Comparison of ENCODE assay signal across 8 mouse cellular contexts in the genomic region with DNA sequence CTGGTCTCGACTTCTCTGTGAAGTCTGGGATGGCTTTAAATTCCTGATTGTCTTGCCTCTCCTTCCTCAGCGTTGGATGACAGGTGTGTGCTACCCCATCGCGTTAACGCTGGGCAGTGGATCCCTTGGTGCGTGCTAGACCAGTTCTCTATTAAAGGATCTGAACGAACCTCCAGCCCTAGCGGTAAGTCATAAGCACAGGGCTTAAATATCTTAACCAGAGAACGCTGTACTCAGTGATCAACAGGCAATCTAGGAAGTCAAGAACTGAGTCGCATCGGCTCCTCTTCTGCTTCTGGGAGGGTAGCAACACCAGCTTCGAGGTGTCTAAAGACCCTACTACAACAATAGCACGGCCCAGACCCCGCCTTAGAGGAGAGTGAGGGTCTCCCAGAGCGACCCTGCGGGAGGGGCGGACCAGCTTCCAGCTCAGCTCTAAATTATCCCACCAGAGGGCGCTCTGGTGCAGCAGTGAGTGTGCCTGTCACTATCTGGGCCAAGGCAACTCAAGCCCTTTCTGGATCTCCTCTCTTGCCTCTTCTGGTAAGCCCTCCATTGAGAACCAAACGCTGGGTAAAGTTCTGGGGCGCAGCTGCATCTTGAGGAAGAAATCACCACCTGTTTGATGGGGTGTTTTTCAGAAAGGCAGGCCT. TPM values are rescaled to one million over a fixed set of nuclear protein-coding genes. Genes with fewer than 3 reads are reported as not detected.
DNase-seq lines count a peak whose midpoint lies in the region; ATAC-seq and TF ChIP-seq lines count a peak whose summit lies in the region.

No protein-coding gene starts in this region.

- peak; percentile 86 to 88 for DNase-seq in B cell, adult 2 months
- DNase-seq in kidney, postnatal 0 days (ENCODE audit: low spot score), result peak; percentile 87
- peak; percentile 88 for DNase-seq in neural tube, embryonic 11.5 days (ENCODE audit: low spot score)

- no peaks in the 10 kb centered on the region for H3K36me3 ChIP-seq in embryonic facial prominence, embryonic 15.5 days
- H3K36me3 ChIP-seq in heart, embryonic 14.5 days (ENCODE audit: control insufficient read depth, insufficient read depth, low read length), result no peaks in the 10 kb centered on the region
- H3K36me3 ChIP-seq in kidney, postnatal 0 days (ENCODE audit: insufficient read depth, low read length), result no peaks in the 10 kb centered on the region
- H3K36me3 ChIP-seq in liver, embryonic 15.5 days (replicated peaks), result no peaks in the 10 kb centered on the region
- H3K36me3 ChIP-seq in neural tube, embryonic 11.5 days (ENCODE audit: control insufficient read depth, insufficient read depth, low read length), result no peaks in the 10 kb centered on the region
- H3K36me3 ChIP-seq in stomach, embryonic 16.5 days (ENCODE audit: control insufficient read depth, insufficient read depth, low read length), result no peaks in the 10 kb centered on the region

- no peaks in the 10 kb centered on the region for H3K9me3 ChIP-seq in embryonic facial prominence, embryonic 15.5 days (replicated peaks)
- no peaks in the 10 kb centered on the region for H3K9me3 ChIP-seq in heart, embryonic 14.5 days (ENCODE audit: control insufficient read depth, low read length)
- H3K9me3 ChIP-seq in kidney, postnatal 0 days (replicated peaks; ENCODE audit: low read length), result no peaks in the 10 kb centered on the region
- H3K9me3 ChIP-seq in liver, embryonic 15.5 days (replicated peaks), result no peaks in the 10 kb centered on the region
- no peaks in the 10 kb centered on the region for H3K9me3 ChIP-seq in neural tube, embryonic 11.5 days (ENCODE audit: control insufficient read depth, low read length)
- no peaks in the 10 kb centered on the region for H3K9me3 ChIP-seq in stomach, embryonic 16.5 days (replicated peaks; ENCODE audit: control insufficient read depth, low read length)

- WGBS in bone marrow, adult 2 months, result 3% methylated on average over 20 of the region's 20 CpGs
- 3% methylated on average over 20 of the region's 20 CpGs for WGBS in embryonic facial prominence, embryonic 15.5 days
- WGBS in heart, embryonic 14.5 days, result 4% methylated on average over 20 of the region's 20 CpGs
- 3% methylated on average over 20 of the region's 20 CpGs for WGBS in kidney, postnatal 0 days
- 3% methylated on average over 20 of the region's 20 CpGs for WGBS in liver, embryonic 15.5 days (ENCODE audit: insufficient replicate concordance)
- WGBS in neural tube, embryonic 11.5 days, result 4% methylated on average over 20 of the region's 20 CpGs
- 3% methylated on average over 20 of the region's 20 CpGs for whole genome bisulfite sequencing in stomach, embryonic 16.5 days

- no peaks in the 10 kb centered on the region; the same call in 1 of the 2 replicates for H3K4me1 ChIP-seq in bone marrow, adult 2 months (ENCODE audit: control insufficient read depth, insufficient read depth, low read length)
- peaks cover 22% of the 10 kb centered on the region; the same call in 1 of the 2 replicates for H3K4me1 ChIP-seq in embryonic facial prominence, embryonic 15.5 days
- H3K4me1 ChIP-seq in heart, embryonic 14.5 days (ENCODE audit: control insufficient read depth in 2 of 2, insufficient read depth in 2 of 2, low read length in 2 of 2), result peaks cover 13 to 22% of the 10 kb centered on the region in 2 experiments
- no peaks in the 10 kb centered on the region for H3K4me1 ChIP-seq in kidney, postnatal 0 days (replicated peaks; ENCODE audit: insufficient read depth, low read length)
- peaks cover 28% of the 10 kb centered on the region for H3K4me1 ChIP-seq in liver, embryonic 15.5 days (replicated peaks)
- no peaks in the 10 kb centered on the region for H3K4me1 ChIP-seq in neural tube, embryonic 11.5 days (ENCODE audit: control insufficient read depth, insufficient read depth, low read length)
- peaks cover 11% of the 10 kb centered on the region; the same call in 1 of the 2 replicates for H3K4me1 ChIP-seq in stomach, embryonic 16.5 days (ENCODE audit: control insufficient read depth, insufficient read depth, low read length)

- TF ChIP-seq POLR2A in bone marrow, adult 2 months (IDR thresholded peaks at IDR 0.05; ENCODE audit: borderline replicate concordance, control insufficient read depth, low read depth, low read length), result no peak

- peaks cover 9% of the 10 kb centered on the region for H3K27me3 ChIP-seq in embryonic facial prominence, embryonic 15.5 days
- H3K27me3 ChIP-seq in heart, embryonic 14.5 days (ENCODE audit: control insufficient read depth, insufficient read depth, low read length), result no peaks in the 10 kb centered on the region
- H3K27me3 ChIP-seq in kidney, postnatal 0 days (ENCODE audit: insufficient read depth, low read length), result no peaks in the 10 kb centered on the region
- H3K27me3 ChIP-seq in liver, embryonic 15.5 days, result peaks cover 21% of the 10 kb centered on the region
- H3K27me3 ChIP-seq in neural tube, embryonic 11.5 days (ENCODE audit: control insufficient read depth, insufficient read depth, low read length), result peaks cover 4% of the 10 kb centered on the region; the same call in 1 of the 2 replicates
- no peaks in the 10 kb centered on the region for H3K27me3 ChIP-seq in stomach, embryonic 16.5 days (ENCODE audit: control insufficient read depth, insufficient read depth, low read length)

- H3K9ac ChIP-seq in embryonic facial prominence, embryonic 15.5 days, result peak overlapping the region; percentile 21; the same call in 1 of the 2 replicates
- peak overlapping the region; percentile 64 for H3K9ac ChIP-seq in heart, embryonic 14.5 days (ENCODE audit: low read length)
- peak overlapping the region; percentile 55 for H3K9ac ChIP-seq in kidney, postnatal 0 days (ENCODE audit: low read depth, low read length)
- H3K9ac ChIP-seq in liver, embryonic 15.5 days, result peak overlapping the region; percentile 32; the same call in 1 of the 2 replicates
- no peak overlapping the region for H3K9ac ChIP-seq in neural tube, embryonic 11.5 days (ENCODE audit: low read length)
- peak overlapping the region; percentile 71 for H3K9ac ChIP-seq in stomach, embryonic 16.5 days (ENCODE audit: low read length)

- peak; percentile 71; the same call in 1 of the 2 replicates for ATAC-seq in embryonic facial prominence, embryonic 15.5 days (ENCODE audit: insufficient number of reproducible peaks, low FRiP score, low TSS enrichment, low read depth)
- ATAC-seq in heart, embryonic 14.5 days (ENCODE audit: insufficient number of reproducible peaks, insufficient read depth, low FRiP score, low read depth), result peak; percentile 64
- peak; percentile 33; the same call in 1 of the 2 replicates for ATAC-seq in kidney, postnatal 0 days (replicated peaks; ENCODE audit: low FRiP score, low read depth)
- peak; percentile 44 for ATAC-seq in liver, embryonic 15.5 days (ENCODE audit: insufficient read depth)
- ATAC-seq in neural tube, embryonic 11.5 days (ENCODE audit: insufficient read depth, low FRiP score, low TSS enrichment), result no peak
- ATAC-seq in stomach, embryonic 16.5 days (ENCODE audit: insufficient read depth, low FRiP score), result peak; percentile 79

- peak; percentile 97 for TF ChIP-seq CTCF in bone marrow, adult 2 months (IDR thresholded peaks at IDR 0.05; ENCODE audit: control insufficient read depth, insufficient read depth, low read length)
- peak; percentile 96 for TF ChIP-seq CTCF in kidney, postnatal 0 days (IDR thresholded peaks at IDR 0.05; ENCODE audit: low read depth)

- no peak overlapping the region for H3K4me3 ChIP-seq in bone marrow, adult 2 months (replicated peaks; ENCODE audit: control insufficient read depth, low read depth, low read length)
- peak overlapping the region; percentile 35 for H3K4me3 ChIP-seq in embryonic facial prominence, embryonic 15.5 days (replicated peaks)
- H3K4me3 ChIP-seq in heart, embryonic 14.5 days (ENCODE audit: control insufficient read depth in 1 of 2, insufficient read depth in 1 of 2, low read depth in 1 of 2, low read length in 2 of 2), result peak overlapping the region; percentile 34 to 62
- H3K4me3 ChIP-seq in kidney, postnatal 0 days (replicated peaks; ENCODE audit: low read depth, low read length), result peak overlapping the region; percentile 36
- peak overlapping the region; percentile 44 for H3K4me3 ChIP-seq in liver, embryonic 15.5 days (replicated peaks)
- H3K4me3 ChIP-seq in neural tube, embryonic 11.5 days (ENCODE audit: low read depth, low read length), result 0 out of 2 replicates have a peak overlapping the region, but pooled peaks have one; percentile 11
- peak overlapping the region; percentile 45 for H3K4me3 ChIP-seq in stomach, embryonic 16.5 days (replicated peaks; ENCODE audit: low read length)

- peak overlapping the region; percentile 56 for H3K4me2 ChIP-seq in embryonic facial prominence, embryonic 15.5 days (replicated peaks)
- peak overlapping the region; percentile 61 for H3K4me2 ChIP-seq in heart, embryonic 14.5 days (ENCODE audit: low read length)
- peak overlapping the region; percentile 71 for H3K4me2 ChIP-seq in kidney, postnatal 0 days (ENCODE audit: low read length)
- H3K4me2 ChIP-seq in liver, embryonic 15.5 days, result peak overlapping the region; percentile 64
- H3K4me2 ChIP-seq in neural tube, embryonic 11.5 days (ENCODE audit: low read depth), result peak overlapping the region; percentile 42
- peak overlapping the region; percentile 59 for H3K4me2 ChIP-seq in stomach, embryonic 16.5 days (ENCODE audit: low read depth, low read length)

- H3K27ac ChIP-seq in bone marrow, adult 2 months (ENCODE audit: control insufficient read depth, insufficient read depth, low read depth, low read length, poor library complexity), result no peak overlapping the region
- no peak overlapping the region for H3K27ac ChIP-seq in embryonic facial prominence, embryonic 15.5 days (replicated peaks)
- H3K27ac ChIP-seq in heart, embryonic 14.5 days (replicated peaks in 1 of 2; ENCODE audit: control insufficient read depth in 1 of 2, insufficient read depth in 1 of 2, low read depth in 2 of 2, low read length in 2 of 2), result peak overlapping the region; percentile 4 to 25; a peak in 1 of 4 replicates
- no peak overlapping the region for H3K27ac ChIP-seq in kidney, postnatal 0 days
- no peak overlapping the region for H3K27ac ChIP-seq in liver, embryonic 15.5 days (replicated peaks)
- H3K27ac ChIP-seq in neural tube, embryonic 11.5 days (ENCODE audit: low read depth, low read length), result no peak overlapping the region
- no peak overlapping the region; the same call in 1 of the 2 replicates for H3K27ac ChIP-seq in stomach, embryonic 16.5 days (ENCODE audit: low read length)

RNA-seq across cellular contexts. Expression of gene Cavin1, which starts 12.6 kb away (rescaled TPM):
- 54.2 and 71.2 TPM in 2 replicates for polyA plus RNA-seq in bone marrow, adult 2 months (2011; ENCODE audit: insufficient read depth, insufficient read length, low replicate concordance, missing spikeins)
- 330 and 343 TPM in 2 replicates for polyA plus RNA-seq in embryonic facial prominence, embryonic 15.5 days (2015; fragmentation: Nextera tagmentation; extraction: Ambion mirVana)
- polyA plus RNA-seq in heart, embryonic 14.5 days (2014; fragmentation: Nextera tagmentation; extraction: Ambion mirVana), result 200 and 204 TPM in 2 replicates
- 143 and 156 TPM in 2 replicates for polyA plus RNA-seq in kidney, postnatal 0 days (2015; fragmentation: Nextera tagmentation; extraction: Ambion mirVana)
- polyA plus RNA-seq in liver, embryonic 15.5 days (2015; fragmentation: Nextera tagmentation; extraction: Ambion mirVana), result 26.9 and 28.1 TPM in 2 replicates
- polyA plus RNA-seq in neural tube, embryonic 11.5 days (2014; fragmentation: Nextera tagmentation; extraction: Ambion mirVana), result 11.4 and 12.3 TPM in 2 replicates
- polyA plus RNA-seq in stomach, embryonic 16.5 days (2015; fragmentation: Nextera tagmentation; extraction: Ambion mirVana), result 381 and 403 TPM in 2 replicates

RNA-seq across cellular contexts. Expression of gene Atp6v0a1, which starts 26.0 kb away (rescaled TPM):
- polyA plus RNA-seq in bone marrow, adult 2 months (2011; ENCODE audit: insufficient read depth, insufficient read length, low replicate concordance, missing spikeins), result 44.9 and 61.5 TPM in 2 replicates
- 36.8 and 40.3 TPM in 2 replicates for polyA plus RNA-seq in embryonic facial prominence, embryonic 15.5 days (2015; fragmentation: Nextera tagmentation; extraction: Ambion mirVana)
- 54.8 and 57.2 TPM in 2 replicates for polyA plus RNA-seq in heart, embryonic 14.5 days (2014; fragmentation: Nextera tagmentation; extraction: Ambion mirVana)
- 33.8 and 35.1 TPM in 2 replicates for polyA plus RNA-seq in kidney, postnatal 0 days (2015; fragmentation: Nextera tagmentation; extraction: Ambion mirVana)
- 45.3 and 47.1 TPM in 2 replicates for polyA plus RNA-seq in liver, embryonic 15.5 days (2015; fragmentation: Nextera tagmentation; extraction: Ambion mirVana)
- 50.2 and 54.1 TPM in 2 replicates for polyA plus RNA-seq in neural tube, embryonic 11.5 days (2014; fragmentation: Nextera tagmentation; extraction: Ambion mirVana)
- polyA plus RNA-seq in stomach, embryonic 16.5 days (2015; fragmentation: Nextera tagmentation; extraction: Ambion mirVana), result 47.8 and 50.5 TPM in 2 replicates

RNA-seq across cellular contexts. Expression of gene Stat3, which starts 43.9 kb away (rescaled TPM):
- polyA plus RNA-seq in bone marrow, adult 2 months (2011; ENCODE audit: insufficient read depth, insufficient read length, low replicate concordance, missing spikeins), result 21.4 and 60.0 TPM in 2 replicates
- polyA plus RNA-seq in embryonic facial prominence, embryonic 15.5 days (2015; fragmentation: Nextera tagmentation; extraction: Ambion mirVana), result 75.6 and 79.3 TPM in 2 replicates
- polyA plus RNA-seq in heart, embryonic 14.5 days (2014; fragmentation: Nextera tagmentation; extraction: Ambion mirVana), result 51.8 and 53.3 TPM in 2 replicates
- polyA plus RNA-seq in kidney, postnatal 0 days (2015; fragmentation: Nextera tagmentation; extraction: Ambion mirVana), result 48.0 and 51.8 TPM in 2 replicates
- polyA plus RNA-seq in liver, embryonic 15.5 days (2015; fragmentation: Nextera tagmentation; extraction: Ambion mirVana), result 35.5 and 40.0 TPM in 2 replicates
- polyA plus RNA-seq in neural tube, embryonic 11.5 days (2014; fragmentation: Nextera tagmentation; extraction: Ambion mirVana), result 34.7 and 42.1 TPM in 2 replicates
- polyA plus RNA-seq in stomach, embryonic 16.5 days (2015; fragmentation: Nextera tagmentation; extraction: Ambion mirVana), result 47.2 and 56.1 TPM in 2 replicates

Comparison
In these comparisons a context has a peak if more than half of its experiments do, and no peak if none do; other contexts are left out.
1. H3K27ac ChIP-seq: peak in heart, embryonic 14.5 days (2 of 2); none in bone marrow, adult 2 months (single experiment), embryonic facial prominence, embryonic 15.5 days (single experiment), kidney, postnatal 0 days (single experiment), liver, embryonic 15.5 days (single experiment), neural tube, embryonic 11.5 days (single experiment) and stomach, embryonic 16.5 days (single experiment).
2. Peak in every context shown above with its lines, with median percentiles within 50 percentile points of each other: DNase-seq and H3K4me2 ChIP-seq.